Mouse (Mus musculus) cerebellum, adult 9-11 months (tissue): ENCODE results near the gene Rsrp1.
"Not testable (repeated sequence)": the region's sequence is repeated elsewhere in the genome, so short reads cannot be mapped to it uniquely, and the experiment has no call there.

ENCODE experiments used
- DNase-seq: peaks from one replicate; pipeline ENCODE4 v3.0.0; 2022

The Rsrp1 gene

DNA sequence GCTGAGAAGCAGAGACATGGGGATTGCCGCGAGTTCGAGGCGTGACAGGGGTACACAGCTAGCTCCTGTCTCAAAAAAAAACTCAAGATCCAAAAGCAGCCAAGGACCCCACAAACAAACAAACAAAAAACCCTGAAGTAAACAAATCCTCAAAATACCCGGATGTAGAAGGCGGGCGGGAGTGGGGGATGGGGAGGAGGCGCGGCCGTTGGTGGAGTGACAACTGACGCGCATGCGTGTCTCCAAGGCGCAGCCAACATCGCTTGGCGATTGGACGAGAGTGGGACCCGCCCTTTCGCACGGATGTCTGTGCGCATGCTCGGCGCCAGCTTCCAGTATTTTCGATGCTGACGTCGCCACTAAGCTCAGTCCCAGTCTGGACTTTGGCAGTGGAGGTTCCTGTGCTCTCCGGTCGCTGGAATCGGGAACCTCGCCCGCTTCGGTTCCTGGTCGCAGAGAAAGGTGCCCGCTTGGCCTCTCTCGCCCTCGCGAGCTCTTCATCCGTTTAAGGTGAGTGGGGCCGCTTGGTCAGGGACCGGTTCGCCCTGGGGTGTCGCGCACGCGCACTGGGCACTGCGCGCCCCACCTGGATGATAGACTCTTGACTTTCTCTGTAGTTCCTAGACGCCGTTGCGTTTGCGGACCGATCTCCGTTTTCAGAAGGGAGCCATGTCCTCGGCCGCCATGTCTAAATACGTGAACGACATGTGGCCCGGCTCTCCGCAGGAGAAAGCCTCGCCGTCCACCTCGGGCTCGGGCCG is at the start of gene Rsrp1:
Gene Rsrp1 (plus strand): TSS at position 335 of the 761 bp plus-strand sequence.
- peak; percentile 99 for DNase-seq

DNA sequence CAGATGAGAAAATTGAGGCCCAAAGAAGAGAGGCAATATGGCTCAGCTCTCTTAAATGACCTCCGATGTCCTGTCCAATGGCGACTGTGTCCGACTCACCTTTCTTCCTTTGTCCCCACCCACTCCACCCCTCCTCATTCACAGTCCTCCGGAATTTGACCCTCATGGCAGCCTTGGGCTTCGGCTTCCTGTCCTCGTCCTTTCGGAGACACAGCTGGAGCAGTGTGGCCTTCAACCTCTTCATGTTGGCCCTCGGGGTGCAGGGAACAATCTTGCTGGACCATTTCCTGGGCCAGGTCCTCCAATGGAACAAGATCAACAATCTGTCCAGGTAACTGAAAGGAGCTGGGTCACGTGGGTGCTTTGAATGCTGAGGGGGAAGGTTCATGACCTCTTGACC is 47.2 kb upstream of the Rsrp1 start:
- no peak for DNase-seq

DNA sequence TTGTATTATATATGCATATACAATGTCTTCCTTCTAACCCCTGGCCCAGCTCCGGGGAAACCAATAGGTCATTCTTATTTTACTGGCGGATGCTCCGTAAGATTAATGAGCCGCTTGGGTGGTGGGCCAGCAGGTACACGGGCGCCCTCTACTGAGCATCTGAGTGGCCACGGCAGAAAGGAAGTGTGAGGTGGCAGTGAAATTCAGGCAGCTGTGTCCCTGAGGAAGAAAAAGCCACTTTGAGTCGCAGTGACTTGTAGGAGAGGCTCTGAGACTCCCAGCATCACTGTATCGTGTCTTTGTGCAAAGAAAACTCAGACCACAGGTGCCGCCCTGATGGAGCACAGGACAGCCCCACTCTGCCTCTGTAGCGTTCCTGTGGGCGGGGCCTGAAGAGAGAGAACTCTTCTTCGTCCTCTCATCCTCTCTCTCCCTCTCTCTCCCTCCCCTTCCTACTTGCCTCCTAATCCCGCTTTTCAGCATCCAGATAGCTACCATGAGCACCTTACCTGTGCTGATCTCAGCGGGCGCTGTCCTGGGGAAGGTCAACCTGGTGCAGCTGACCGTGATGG is 43.9 kb upstream of the Rsrp1 start:
- DNase-seq: peak; percentile 64

DNA sequence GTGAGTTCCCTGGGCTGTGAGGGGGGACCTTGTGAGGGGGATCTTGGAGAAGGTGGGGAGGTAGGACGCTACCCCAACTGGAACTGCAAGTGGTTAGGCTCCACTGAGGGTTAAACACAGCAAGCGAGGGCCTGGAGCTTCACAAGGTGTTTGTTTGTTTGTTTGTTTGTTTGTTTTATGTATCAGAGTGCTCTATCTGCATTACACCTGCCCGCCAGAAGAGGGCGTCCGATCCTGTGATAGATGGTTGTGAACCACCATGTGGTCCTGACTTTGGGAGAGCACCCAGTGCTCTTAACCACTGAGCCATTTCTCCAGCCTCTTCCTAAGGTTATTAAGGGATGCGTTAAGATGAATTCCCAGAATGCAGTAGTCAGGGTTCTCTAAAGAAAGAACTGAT is 43.4 kb upstream of the Rsrp1 start:
- no peak for DNase-seq

DNA sequence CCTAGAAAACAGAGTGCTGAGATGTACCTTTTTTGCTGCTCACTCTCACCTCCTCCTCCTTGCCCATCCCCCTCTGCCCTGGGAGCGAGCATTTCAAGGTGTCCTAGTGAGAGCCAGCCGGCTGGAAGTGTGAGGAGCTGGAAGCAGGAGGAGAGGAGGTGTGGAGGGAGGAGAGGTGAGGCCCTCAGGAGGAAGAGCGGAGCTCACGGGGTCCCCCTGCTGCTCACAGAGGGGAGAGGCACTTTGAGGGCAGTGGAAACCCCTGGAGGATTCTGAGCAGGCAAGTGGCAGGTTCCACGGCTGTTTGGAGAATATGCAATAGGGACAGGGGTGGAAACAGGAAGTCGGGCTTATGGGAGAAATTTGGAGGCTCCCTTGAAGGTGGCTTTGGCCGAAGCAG is 40.1 kb upstream of the Rsrp1 start:
- no peak for DNase-seq

DNA sequence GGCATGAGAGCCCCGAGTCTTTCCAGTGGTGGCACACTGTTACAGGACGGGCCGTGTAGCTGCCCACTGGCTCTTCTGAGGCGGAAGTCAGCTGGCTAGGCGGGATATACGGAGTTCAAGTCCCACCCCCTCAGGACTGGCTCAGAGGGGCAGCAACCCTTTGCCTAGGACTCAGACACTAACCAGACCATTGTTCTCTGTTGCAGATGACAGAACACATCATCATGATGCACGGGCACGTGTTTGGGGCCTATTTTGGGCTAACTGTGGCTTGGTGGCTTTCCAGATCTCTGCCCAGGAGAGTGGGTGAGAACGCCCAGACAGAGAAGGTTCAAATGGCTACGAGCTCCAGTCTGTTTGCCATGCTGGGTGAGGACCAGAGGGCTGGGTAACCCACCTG is 39.6 kb upstream of the Rsrp1 start:
- DNase-seq: no peak

DNA sequence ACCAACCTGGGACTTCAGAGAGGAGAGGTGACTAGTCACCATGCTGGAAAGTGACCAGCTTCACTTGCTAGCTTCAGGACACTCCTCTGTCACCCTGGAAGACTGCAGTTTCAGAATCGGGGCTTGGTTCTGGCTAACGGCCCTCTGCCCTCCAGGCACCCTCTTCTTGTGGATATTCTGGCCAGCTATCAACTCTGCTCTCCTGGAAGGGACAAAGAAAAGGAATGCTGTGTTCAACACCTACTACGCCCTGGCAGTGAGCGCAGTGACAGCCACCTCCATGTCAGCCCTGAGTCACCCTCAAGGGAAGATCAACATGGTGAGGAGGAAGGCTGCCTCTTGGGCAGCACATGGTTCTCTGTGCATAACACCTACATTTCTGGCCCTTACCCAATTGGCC is 39.0 kb upstream of the Rsrp1 start:
- DNase-seq: no peak

DNA sequence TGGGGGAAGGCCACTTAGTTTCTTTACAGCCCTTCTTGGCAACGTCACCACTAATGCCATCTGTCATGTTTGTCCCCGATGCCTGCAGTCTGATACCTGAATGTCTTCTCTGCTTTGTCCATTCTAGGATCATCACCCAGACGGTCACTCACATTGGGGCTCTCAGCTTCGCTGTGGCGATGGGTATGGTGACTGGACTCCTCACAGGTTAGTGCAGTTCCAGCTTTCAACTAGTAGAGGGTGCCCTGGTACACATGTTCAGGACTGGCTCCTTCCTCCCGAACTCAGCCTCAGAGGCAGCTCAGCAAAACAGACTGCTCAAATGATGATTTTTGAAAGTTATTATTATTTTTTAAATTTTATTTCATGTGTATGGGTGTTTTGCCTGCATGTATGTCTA is 31.3 kb upstream of the Rsrp1 start:
- DNase-seq: peak; percentile 71

DNA sequence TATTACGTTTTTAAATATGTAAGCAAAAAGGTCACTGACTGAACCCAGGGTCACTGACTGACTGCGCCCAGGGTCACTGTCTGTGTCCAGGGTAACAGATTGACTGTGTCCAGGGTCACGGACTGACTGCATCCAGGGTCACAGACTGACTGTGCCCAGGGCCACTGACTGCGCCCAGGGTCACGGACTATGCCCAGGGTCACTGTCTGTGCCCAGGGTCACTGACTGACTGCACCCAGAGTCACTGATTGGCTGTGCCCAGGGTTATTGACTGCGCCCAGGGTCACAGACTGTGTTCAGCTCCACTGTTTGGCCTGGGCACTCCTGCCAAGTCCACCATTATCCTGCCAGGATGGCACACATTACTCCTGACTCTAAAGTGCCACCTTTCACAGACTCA is 26.1 kb upstream of the Rsrp1 start:
- no peak for DNase-seq

DNA sequence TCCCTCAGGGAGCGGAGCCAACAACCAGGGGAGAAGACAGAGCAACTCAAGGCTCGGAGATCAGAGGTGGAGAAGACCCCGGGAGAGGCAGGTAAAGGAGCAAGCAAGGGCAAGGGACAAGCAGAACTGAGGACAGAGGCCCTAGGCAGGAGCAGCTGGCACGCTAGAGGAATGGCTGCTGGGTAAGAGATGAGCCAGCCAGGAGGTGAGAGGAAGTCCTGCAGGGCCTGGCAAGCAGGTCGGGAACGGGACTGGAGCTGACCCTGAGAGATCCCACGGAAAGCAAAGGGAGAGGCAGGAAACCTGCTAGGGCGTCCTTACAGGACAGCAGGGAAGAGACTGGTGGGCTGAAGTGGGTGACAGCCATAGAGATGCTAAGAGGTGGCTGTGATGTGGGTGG is 22.3 kb upstream of the Rsrp1 start:
- peak; percentile 62 for DNase-seq

DNA sequence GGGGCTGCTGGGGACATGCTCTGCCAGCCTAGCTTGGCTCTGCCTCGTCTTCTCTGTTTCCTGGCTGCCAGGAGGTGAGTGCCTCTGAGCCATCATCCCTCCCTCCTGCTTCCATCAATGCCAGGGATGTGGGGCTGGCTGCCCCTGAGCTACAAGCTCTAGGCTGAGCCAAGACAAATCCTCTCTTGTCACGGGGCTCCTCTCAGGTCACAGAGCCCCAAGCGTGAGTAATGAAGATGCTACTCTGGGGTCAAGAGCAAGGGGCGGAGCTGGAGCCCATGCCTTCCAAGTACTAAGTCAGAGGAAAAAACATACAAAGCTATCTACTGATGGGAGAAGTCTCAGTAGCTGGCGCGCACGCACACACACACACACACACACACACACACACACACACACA is 20.3 kb upstream of the Rsrp1 start:
- DNase-seq: no peak

DNA sequence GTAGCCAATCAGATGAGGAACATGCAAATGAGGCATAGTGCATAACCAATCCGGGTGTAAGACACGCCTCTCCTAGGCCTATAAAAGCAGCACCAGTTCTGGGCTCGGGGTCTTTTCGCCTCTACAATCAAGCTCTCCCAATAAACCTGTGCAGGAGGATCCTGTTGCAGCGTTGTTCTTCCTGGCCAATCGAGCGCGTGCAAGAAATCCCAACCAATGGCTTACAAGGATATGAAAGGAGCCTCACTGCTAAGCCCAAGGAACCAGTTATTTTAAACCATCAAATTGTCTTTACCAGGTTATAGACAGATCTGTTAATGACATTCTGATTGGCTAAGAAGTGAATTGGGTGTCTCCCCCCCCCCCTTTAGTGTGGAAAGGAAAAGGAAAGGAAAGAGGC is 12.0 kb upstream of the Rsrp1 start:
- DNase-seq: not testable (repeated sequence)

DNA sequence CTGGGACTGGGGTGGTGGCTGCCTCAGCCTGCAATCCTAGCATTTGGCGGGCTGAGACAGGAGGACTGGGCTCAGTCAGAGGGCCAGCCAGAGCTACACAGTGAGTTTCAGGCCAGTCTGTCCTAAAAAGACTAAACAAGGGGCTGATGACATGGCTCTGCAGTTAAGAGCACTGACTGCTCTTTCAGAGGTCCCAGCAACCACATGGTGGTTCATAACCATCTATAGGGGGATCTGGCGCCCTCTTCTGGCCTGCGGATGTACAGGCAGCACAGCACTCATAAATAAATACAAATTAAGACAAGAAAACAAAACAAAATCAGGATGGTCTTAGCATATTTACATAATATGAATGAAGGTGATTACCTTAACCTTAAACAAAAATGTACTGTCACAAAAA is 10.0 kb upstream of the Rsrp1 start:
- peak; percentile 59 for DNase-seq

DNA sequence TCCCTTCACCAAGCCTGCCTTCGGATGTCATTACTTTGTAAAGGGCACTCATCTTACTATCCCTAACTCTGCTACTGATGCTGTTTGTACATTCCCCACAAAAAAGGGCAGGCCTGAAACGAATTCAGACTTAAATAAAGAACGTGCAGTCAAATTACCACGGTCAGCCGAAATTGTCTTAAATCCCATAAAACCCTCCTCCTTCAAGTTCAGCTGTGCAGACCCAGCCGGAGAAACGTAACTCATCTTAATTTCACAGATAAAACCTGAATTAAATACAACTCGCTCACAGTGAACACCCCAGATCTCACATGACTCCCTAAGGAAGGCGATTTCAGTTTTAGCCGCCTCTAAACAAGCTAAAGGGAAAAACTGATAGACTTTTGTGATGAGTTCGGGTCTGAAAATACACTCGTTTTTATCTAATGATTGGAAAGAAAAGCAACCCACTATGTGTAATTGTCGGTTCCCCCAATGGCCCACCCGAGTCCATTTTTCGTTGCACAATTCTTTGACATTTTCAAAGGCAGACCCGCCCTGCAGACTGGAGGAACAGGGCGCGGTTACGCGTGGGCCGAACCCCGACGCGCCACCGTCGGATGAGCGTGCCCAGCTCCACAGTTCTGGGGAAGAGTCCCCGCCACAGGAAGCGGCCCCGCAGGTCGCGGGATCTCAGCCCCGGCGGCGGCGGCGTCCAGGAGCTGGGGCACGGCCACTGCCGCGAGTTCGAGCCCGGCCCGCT is 9.1 kb upstream of the Rsrp1 start:
- DNase-seq: no peak

DNA sequence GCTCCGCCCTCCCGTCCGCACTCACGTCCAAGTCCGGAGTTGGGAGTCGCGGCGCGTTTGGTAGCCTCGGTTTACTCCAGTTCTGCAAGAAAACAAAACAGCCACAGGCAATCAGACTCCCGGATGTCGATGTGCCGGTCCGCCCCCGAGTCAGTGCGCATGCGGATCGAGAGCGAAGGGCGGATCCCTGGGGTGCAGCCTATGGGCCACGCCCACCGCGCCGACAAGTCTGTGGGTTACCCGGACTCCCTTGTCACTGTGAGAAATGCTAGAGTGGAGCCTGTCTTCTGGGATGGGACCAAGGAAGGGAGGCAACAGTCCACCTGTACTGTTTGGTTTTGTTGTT is 8.6 kb upstream of the Rsrp1 start, which contains the start of gene Tmem50a:
Gene Tmem50a (minus strand): TSS at position 161 of the 346 bp plus-strand sequence.
- DNase-seq: peak; percentile 87

DNA sequence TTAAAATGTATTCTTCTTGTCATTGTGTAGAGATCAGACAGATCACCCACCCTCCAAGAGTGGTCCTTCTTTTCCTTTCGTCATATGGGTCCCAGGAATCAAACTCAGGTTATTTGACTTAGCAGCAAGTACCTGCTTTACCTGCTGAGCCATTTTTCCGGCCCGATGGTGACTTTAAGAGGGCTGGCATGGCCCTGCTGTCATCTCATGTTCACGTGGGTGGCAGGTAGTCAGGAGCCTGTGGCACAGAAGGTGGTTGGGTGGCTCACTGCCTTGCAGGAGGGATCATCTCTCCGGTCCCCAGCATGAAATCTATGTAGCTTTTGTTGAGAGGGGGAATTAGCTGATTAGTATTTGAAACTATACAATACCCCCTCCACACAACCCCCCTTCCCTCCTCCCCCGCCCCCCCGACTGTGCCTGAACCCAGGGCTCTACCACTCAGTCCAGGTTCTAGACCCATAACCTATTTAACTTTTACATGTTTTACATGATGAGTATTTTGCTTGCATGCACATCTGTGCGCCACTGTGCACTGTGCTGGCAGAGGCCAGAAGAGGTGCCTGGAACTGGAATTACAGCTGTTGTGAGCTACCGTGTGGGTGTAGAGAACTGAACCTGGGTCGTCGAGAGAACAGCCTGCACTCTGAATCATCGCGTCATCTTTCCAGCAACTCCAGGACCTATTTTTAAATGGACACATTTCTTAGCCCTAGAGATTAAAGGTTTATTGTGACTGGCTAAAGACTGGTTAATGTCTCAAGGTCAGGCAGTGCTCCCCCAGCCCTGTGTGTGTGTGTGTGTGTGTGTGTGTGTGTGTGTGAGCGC is 8.0 kb upstream of the Rsrp1 start:
- DNase-seq: peak; percentile 47

DNA sequence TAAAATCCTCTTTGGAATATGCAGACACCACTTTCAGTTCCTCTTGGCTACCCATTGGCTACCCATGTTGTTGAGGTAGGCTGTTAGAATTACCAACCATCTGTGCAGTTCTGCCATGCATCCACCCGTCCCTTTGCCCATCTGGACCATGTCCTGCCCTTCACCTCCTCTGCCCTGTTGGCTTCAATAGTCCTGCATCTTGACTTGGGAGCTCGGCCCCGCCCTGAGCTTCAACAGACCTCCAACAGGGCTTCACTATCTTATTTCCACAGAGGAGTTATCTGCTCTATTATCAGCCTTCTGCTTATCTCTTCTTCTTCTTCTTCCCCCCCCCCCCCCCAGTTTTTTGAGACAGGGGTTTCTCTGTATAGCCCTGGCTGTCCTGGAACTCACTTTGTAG is 6.2 kb upstream of the Rsrp1 start:
- no peak for DNase-seq

DNA sequence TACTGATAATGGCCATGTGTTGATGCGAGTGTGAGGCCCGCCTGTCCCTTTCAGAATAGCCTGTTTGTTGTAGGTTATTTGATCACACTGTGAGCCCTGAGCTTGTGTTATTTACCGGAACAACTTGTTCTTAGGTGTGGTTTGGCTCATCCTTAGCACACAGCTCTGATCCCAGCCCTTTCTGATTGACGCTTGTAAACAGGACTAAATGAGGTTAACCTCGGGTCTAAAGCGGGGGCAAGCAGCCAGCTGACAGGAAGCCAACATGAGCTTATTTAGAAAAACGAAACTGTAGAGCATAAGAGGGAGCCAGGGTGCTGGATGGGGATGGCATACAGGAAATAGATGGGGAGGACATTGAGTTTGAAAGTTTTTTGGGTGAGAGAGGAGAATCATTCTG is 5.0 kb upstream of the Rsrp1 start:
- DNase-seq: no peak

DNA sequence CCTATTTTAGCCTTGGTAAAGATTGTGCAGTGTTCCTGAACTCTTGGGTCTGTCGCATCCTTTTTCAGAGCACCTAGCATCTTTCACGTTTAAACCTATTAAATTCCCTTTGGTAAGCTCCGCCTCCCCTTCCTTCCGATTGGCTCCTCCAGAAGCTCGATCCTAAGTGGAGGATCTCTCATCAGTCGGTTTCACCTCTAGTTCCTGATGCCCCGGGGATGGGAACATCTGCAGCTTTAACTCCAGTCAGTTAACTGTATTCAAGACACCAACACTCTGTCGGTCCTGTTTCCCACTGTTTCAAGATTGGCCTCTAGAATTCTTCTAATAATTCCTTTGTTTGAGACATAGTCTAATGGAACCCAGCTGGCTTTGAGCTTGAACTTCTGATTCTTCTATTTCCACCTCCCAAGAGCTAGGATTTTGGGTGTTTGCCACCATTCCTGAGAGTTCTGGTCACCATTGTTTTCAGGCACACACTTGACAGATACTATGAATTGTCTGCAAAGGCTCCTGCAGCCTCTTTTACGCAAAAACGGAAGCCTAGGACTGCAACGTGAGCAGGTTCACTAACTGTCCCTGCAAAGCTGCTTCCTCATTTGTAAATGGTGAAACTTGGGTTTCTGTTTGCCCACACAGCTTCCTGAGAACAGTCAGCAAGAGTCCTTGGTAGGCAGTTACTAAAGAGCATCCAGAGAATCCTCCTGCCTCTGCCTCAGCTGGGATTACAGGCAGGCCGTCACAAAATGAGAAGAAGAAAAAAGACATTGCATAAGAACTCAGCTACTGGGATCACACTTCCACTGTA is 3.5 kb upstream of the Rsrp1 start:
- no peak for DNase-seq

DNA sequence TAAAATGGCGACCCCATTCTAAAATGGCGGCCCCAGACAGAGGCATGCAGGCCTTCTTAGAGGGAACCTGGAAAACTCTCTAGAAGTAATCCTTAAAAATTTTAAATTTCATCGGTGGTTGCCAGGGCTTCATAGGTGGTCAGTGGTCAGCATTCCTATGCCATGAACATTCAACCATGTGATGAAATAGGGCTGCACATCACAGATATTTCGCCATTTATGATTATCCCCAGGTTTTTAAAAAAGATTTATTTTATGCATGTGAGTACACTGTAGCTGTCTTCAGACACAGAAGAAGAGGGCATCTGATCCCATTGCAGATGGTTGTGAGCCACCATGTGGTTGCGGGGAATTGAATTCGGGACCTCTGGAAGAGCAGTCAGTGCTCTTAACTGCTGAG is 2.8 kb upstream of the Rsrp1 start:
- DNase-seq: no peak

DNA sequence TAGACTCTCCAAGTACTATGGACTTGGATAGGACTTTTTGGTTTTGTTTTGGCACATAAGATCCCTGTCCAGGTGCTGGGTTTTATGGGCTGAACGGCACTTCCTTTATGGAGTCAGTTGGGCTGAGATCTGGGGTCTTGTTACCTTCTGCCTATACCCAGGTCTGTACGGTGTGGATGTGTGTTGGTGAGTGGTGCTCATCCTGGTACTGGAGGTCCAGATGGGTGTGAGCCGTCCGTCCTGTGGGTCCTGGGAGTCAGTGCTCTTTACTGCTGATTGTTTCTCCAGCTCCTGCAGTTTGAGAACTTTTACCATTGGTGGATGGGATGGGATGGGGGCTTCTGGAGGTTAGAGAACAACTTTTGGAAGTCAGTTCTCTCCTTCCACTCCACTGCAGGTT is 1.7 kb upstream of the Rsrp1 start:
- DNase-seq: peak; percentile 44

DNA sequence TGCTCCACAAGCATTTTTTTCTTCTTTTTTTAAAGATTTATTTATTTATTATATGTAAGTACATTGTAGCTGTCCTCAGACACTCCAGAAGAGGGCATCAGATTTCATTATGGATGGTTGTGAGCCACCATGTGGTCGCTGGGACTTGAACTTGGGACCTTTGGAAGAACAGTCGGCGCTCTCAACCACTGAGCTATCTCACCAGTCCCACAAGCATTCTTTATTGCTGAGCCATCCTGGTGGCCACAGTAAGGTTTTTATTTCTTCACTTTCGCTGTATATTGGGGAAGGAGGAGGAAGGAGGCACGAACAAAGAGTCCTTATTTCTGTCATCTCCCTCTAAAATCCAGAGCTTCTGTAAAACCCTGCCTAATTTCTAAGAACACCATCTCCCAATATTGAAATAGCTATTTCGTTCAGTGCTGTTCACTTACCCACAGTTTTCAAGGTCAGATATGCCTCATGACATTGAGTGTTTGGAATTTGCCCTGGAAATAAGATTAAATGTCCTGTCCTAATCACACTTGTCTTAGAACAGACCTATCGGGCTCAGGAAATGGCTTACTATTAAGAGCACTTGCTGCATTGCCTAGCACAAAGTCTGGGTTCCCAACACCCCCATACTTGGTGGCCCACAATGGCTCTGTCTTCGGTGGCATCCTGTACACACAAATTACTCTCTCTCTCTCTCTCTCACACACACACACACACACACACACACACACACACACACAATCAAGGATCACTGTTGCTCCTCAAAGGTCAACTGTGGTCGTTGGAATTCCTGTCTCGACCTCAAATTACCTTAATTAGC is 1.1 kb upstream of the Rsrp1 start:
- peak; percentile 44 for DNase-seq
